Mouse (Mus musculus): ENCODE data around the gene Slc17a1.

The Slc17a1 gene

GRCm38 (mm10) chr13:23867405-23867804 lies at the start of gene Slc17a1:
Gene Slc17a1 (plus strand): TSS chr13:23867750.
- no peak for DNase-seq

GRCm38 (mm10) chr13:23820179-23820940 lies 47.2 kb upstream of the Slc17a1 start:
- DNase-seq = no peak

GRCm38 (mm10) chr13:23822213-23822612 lies 45.3 kb upstream of the Slc17a1 start:
- no peak for DNase-seq

GRCm38 (mm10) chr13:23826606-23827005 lies 40.9 kb upstream of the Slc17a1 start:
- no peak for DNase-seq

- peak; percentile 80 for DNase-seq
Measured at GRCm38 (mm10) chr13:23833053-23833452, 34.5 kb upstream of the Slc17a1 start.

- DNase-seq = no peak
Measured at GRCm38 (mm10) chr13:23834836-23835235, 32.7 kb upstream of the Slc17a1 start.

- DNase-seq = no peak
Measured at GRCm38 (mm10) chr13:23836630-23837029, 30.9 kb upstream of the Slc17a1 start.

GRCm38 (mm10) chr13:23839308-23839707 lies 28.2 kb upstream of the Slc17a1 start, which contains the start of gene Slc17a3:
Gene Slc17a3 (plus strand): TSS chr13:23839434.
- DNase-seq = no peak

- DNase-seq = peak; percentile 8
Measured at GRCm38 (mm10) chr13:23845851-23846250, 21.7 kb upstream of the Slc17a1 start.

- DNase-seq = no peak
Measured at GRCm38 (mm10) chr13:23849299-23849698, 18.3 kb upstream of the Slc17a1 start.

GRCm38 (mm10) chr13:23856401-23856800 lies 11.1 kb upstream of the Slc17a1 start:
- DNase-seq = no peak

- no peak for DNase-seq
Measured at GRCm38 (mm10) chr13:23861815-23862214, 5.7 kb upstream of the Slc17a1 start.

GRCm38 (mm10) chr13:23864711-23865110 lies 2.8 kb upstream of the Slc17a1 start:
- DNase-seq = no peak

GRCm38 (mm10) chr13:23866086-23866710 lies 1.4 kb upstream of the Slc17a1 start:
- peak; percentile 5 for DNase-seq

- no peak for DNase-seq
Measured at GRCm38 (mm10) chr13:23867000-23867399, 550 bp upstream of the Slc17a1 start.

- DNase-seq = no peak
Measured at GRCm38 (mm10) chr13:23868790-23869533, 1.4 kb downstream of the Slc17a1 start.

- DNase-seq = no peak
Measured at GRCm38 (mm10) chr13:23869996-23870395, 2.4 kb downstream of the Slc17a1 start.

GRCm38 (mm10) chr13:23873141-23873540 lies 5.6 kb downstream of the Slc17a1 start:
- DNase-seq = no peak

GRCm38 (mm10) chr13:23879106-23879505 lies 11.6 kb downstream of the Slc17a1 start:
- DNase-seq = no peak

GRCm38 (mm10) chr13:23879636-23880035 lies 12.1 kb downstream of the Slc17a1 start:
- no peak for DNase-seq

- DNase-seq = peak; percentile 41
Measured at GRCm38 (mm10) chr13:23885540-23885939, 18.0 kb downstream of the Slc17a1 start.

GRCm38 (mm10) chr13:23887026-23887725 lies 19.6 kb downstream of the Slc17a1 start:
- no peak for DNase-seq

Measured in embryo, embryonic 11 days (tissue).